Mouse (Mus musculus) MEL (cell line): Measurements from ENCODE around the gene Slc3a1. TPM values are rescaled to one million over a fixed set of nuclear protein-coding genes. Genes with fewer than 3 reads are reported as not detected.

Experiments used
- DNase-seq: peaks from one replicate; pipeline ENCODE4 v3.0.0; 2011; ENCODE audit warnings: low read depth, low spot score
- H3K27ac ChIP-seq: 2 replicates; pipeline ENCODE4 v1.5.1; 2012; ENCODE audit warnings: low read depth, mild to moderate bottlenecking, control low read depth, low read length, moderate library complexity; ENCODE audit not compliant: control insufficient read depth
- H3K27me3 ChIP-seq, 2 experiments: fragments of 150-350 bp in 1 of 2; sonication (generic) in 1 of 2; 2 replicates each; pipeline ENCODE4 v1.6.1; 2012; ENCODE audit warnings: low read length in 2 of 2, mild to moderate bottlenecking in 2 of 2, improper control_type of control experiment in 1 of 2, moderate library complexity in 1 of 2; ENCODE audit not compliant: insufficient read depth in 2 of 2, control insufficient read depth in 1 of 2
- H3K36me3 ChIP-seq, 2 experiments: 2 replicates each; pipeline ENCODE4 v1.6.1; 2012 to 2014; ENCODE audit warnings: low read length in 2 of 2, improper control_type of control experiment in 1 of 2, inconsistent platforms in 1 of 2, mild to moderate bottlenecking in 1 of 2; ENCODE audit not compliant: insufficient read depth in 2 of 2, control insufficient read depth in 1 of 2
- H3K4me1 ChIP-seq, 2 experiments: fragments of 150-350 bp in 1 of 2; sonication (generic) in 1 of 2; 2 replicates each; pipeline ENCODE4 v1.6.1; 2012; ENCODE audit warnings: low read length in 2 of 2, improper control_type of control experiment in 1 of 2, mild to moderate bottlenecking in 1 of 2; ENCODE audit not compliant: insufficient read depth in 2 of 2, control insufficient read depth in 1 of 2
- H3K4me3 ChIP-seq, 2 experiments: fragments of 150-350 bp in 1 of 2; sonication (generic) in 1 of 2; 2 replicates each; pipeline ENCODE4 v1.5.1; 2012; ENCODE audit warnings: low read depth in 2 of 2, low read length in 2 of 2, mild to moderate bottlenecking in 2 of 2, moderate library complexity in 2 of 2, control low read depth in 1 of 2, improper control_type of control experiment in 1 of 2; ENCODE audit not compliant: control insufficient read depth in 1 of 2, insufficient read depth in 1 of 2
- H3K79me2 ChIP-seq: 2 replicates; pipeline ENCODE4 v1.6.1; 2012; ENCODE audit warnings: mild to moderate bottlenecking, low read length, moderate library complexity; ENCODE audit not compliant: control insufficient read depth, poor library complexity, insufficient read depth
- H3K9ac ChIP-seq: 2 replicates; pipeline ENCODE4 v1.6.1; 2012; ENCODE audit warnings: low read depth, mild to moderate bottlenecking, control low read depth, low read length, moderate library complexity; ENCODE audit not compliant: control insufficient read depth, poor library complexity, severe bottlenecking
- H3K9me3 ChIP-seq: fragments of 150-350 bp; sonication (generic); replicated peaks from 2 replicates; pipeline ENCODE4 v1.6.1; 2012; ENCODE audit warnings: mild to moderate bottlenecking, low read length, improper control_type of control experiment, moderate library complexity; ENCODE audit not compliant: insufficient read depth
- CHD2 ChIP-seq: IDR thresholded peaks from 2 replicates; pipeline ENCODE4 v1.6.1; 2011; ENCODE audit warnings: low read length, improper control_type of control experiment
- CTCF ChIP-seq, 3 experiments: IDR thresholded peaks in 2 of 3; conservative IDR thresholded peaks in 1 of 3; 2 replicates each; pipeline ENCODE4 v1.5.1; 2011 to 2012; ENCODE audit warnings: low read length in 3 of 3, low read depth in 2 of 3, mild to moderate bottlenecking in 2 of 3, improper control_type of control experiment in 1 of 3, inconsistent platforms in 1 of 3, mixed read lengths in 1 of 3, moderate library complexity in 1 of 3; ENCODE audit not compliant: control insufficient read depth in 1 of 3, insufficient read depth in 1 of 3, poor library complexity in 1 of 3, severe bottlenecking in 1 of 3
- E2F4 ChIP-seq: IDR thresholded peaks from 2 replicates; pipeline ENCODE4 v1.6.1; 2011; ENCODE audit warnings: low read depth, low read length, improper control_type of control experiment, borderline replicate concordance
- GATA1 ChIP-seq: IDR thresholded peaks from 2 replicates; pipeline ENCODE4 v1.6.1; 2011; ENCODE audit warnings: low read depth, low read length, improper control_type of control experiment
- HCFC1 ChIP-seq: IDR thresholded peaks from 2 replicates; pipeline ENCODE4 v1.6.1; 2012; ENCODE audit warnings: low read depth, mild to moderate bottlenecking, inconsistent platforms, low read length, improper control_type of control experiment, moderate library complexity
- JUND ChIP-seq: IDR thresholded peaks from 2 replicates; pipeline ENCODE4 v1.6.1; 2011; ENCODE audit warnings: low read depth, mild to moderate bottlenecking, improper control_type of control experiment, low read length
- KAT2A ChIP-seq: conservative IDR thresholded peaks from 2 replicates; pipeline ENCODE4 v1.6.1; 2012; ENCODE audit warnings: low read depth, low read length, improper control_type of control experiment, inconsistent platforms
- MAZ ChIP-seq: IDR thresholded peaks from 2 replicates; pipeline ENCODE4 v1.6.1; 2012; ENCODE audit warnings: low read depth, mild to moderate bottlenecking, inconsistent platforms, low read length, improper control_type of control experiment
- MEF2A ChIP-seq: IDR thresholded peaks from 2 replicates; pipeline ENCODE4 v1.6.1; 2014; ENCODE audit warnings: low read depth, mild to moderate bottlenecking, inconsistent platforms, low read length, improper control_type of control experiment; ENCODE audit not compliant: poor library complexity, insufficient replicate concordance, severe bottlenecking; ENCODE audit errors: extremely low read depth
- MYB ChIP-seq: IDR thresholded peaks from 2 replicates; pipeline ENCODE4 v1.6.1; 2011; ENCODE audit warnings: mild to moderate bottlenecking, low read depth, low read length, improper control_type of control experiment
- MYC ChIP-seq: IDR thresholded peaks from 2 replicates; pipeline ENCODE4 v1.6.1; 2011; ENCODE audit warnings: low read depth, mild to moderate bottlenecking, low read length, improper control_type of control experiment, moderate library complexity
- NELFE ChIP-seq: IDR thresholded peaks from 2 replicates; pipeline ENCODE4 v1.6.1; 2011; ENCODE audit warnings: low read depth, low read length, improper control_type of control experiment
- NRF1 ChIP-seq: IDR thresholded peaks from 2 replicates; pipeline ENCODE4 v1.6.1; 2014; ENCODE audit warnings: low read depth, mild to moderate bottlenecking, inconsistent platforms, low read length, improper control_type of control experiment, moderate library complexity; ENCODE audit not compliant: poor library complexity, insufficient read depth, severe bottlenecking
- POLR2A ChIP-seq, 2 experiments: IDR thresholded peaks; 2 replicates each; pipeline ENCODE4 v1.6.1; 2011 to 2012; ENCODE audit warnings: low read length in 2 of 2, mild to moderate bottlenecking in 2 of 2, control low read depth in 1 of 2, improper control_type of control experiment in 1 of 2, low read depth in 1 of 2, moderate library complexity in 1 of 2; ENCODE audit not compliant: control insufficient read depth in 1 of 2, insufficient read depth in 1 of 2, poor library complexity in 1 of 2
- POLR2AphosphoS2 ChIP-seq: IDR thresholded peaks from 2 replicates; pipeline ENCODE4 v1.6.1; 2011; ENCODE audit warnings: low read length, improper control_type of control experiment
- POLR2AphosphoS5 ChIP-seq: IDR thresholded peaks from 2 replicates; pipeline ENCODE4 v1.6.1; 2012; ENCODE audit warnings: low read depth, borderline replicate concordance, mild to moderate bottlenecking, inconsistent platforms, low read length, moderate library complexity, mixed read lengths
- RCOR1 ChIP-seq: IDR thresholded peaks from 2 replicates; pipeline ENCODE4 v1.6.1; 2012; ENCODE audit warnings: low read depth, mild to moderate bottlenecking, inconsistent platforms, low read length, improper control_type of control experiment
- SIN3A ChIP-seq: IDR thresholded peaks from 2 replicates; pipeline ENCODE4 v1.6.1; 2012; ENCODE audit warnings: low read length, improper control_type of control experiment, inconsistent platforms
- TAL1 ChIP-seq: IDR thresholded peaks from 2 replicates; pipeline ENCODE4 v1.6.1; 2012; ENCODE audit warnings: mild to moderate bottlenecking, inconsistent platforms, low read length, moderate library complexity, mixed read lengths
- TCF12 ChIP-seq: IDR thresholded peaks from 2 replicates; pipeline ENCODE4 v1.6.1; 2014; ENCODE audit warnings: low read depth, mild to moderate bottlenecking, inconsistent platforms, low read length, improper control_type of control experiment, moderate library complexity
- UBTF ChIP-seq: IDR thresholded peaks from 2 replicates; pipeline ENCODE4 v1.6.1; 2012; ENCODE audit warnings: low read depth, mild to moderate bottlenecking, inconsistent platforms, low read length, improper control_type of control experiment, moderate library complexity, borderline replicate concordance; ENCODE audit not compliant: insufficient read depth
- ZC3H11A ChIP-seq: IDR thresholded peaks from 2 replicates; pipeline ENCODE4 v1.6.1; 2012; ENCODE audit warnings: low read depth, mild to moderate bottlenecking, inconsistent platforms, low read length, improper control_type of control experiment
- ZKSCAN1 ChIP-seq: IDR thresholded peaks from 2 replicates; pipeline ENCODE4 v1.6.1; 2012; ENCODE audit warnings: low read depth, mild to moderate bottlenecking, inconsistent platforms, low read length, improper control_type of control experiment, moderate library complexity
- polyA plus RNA-seq, 2 experiments: library from polyadenylated mRNA; stranded (reverse) in 1 of 2; unstranded in 1 of 2; fragments of >175 nt in 1 of 2; fragments of >200 nt in 1 of 2; gene quantifications; 2 replicates each; pipeline versions ENCODE4 v1.2.1 to v1.2.4; 2012; ENCODE audit warnings: low replicate concordance in 2 of 2, low read depth in 1 of 2; ENCODE audit not compliant: insufficient read length in 2 of 2, insufficient read depth in 1 of 2, missing spikeins in 1 of 2
- total RNA-seq: library from RNA; depleted of rRNA; stranded (reverse); fragments of 300-350 nt; gene quantifications from 2 replicates; pipeline ENCODE4 v1.2.3, GENCODE M21; 2012

Gene Slc3a1
- total and polyA plus RNA-seq, 3 experiments, result 0.08 TPM; not detected in 1

GRCm38 (mm10) chr17:85059136-85059535, 31.0 kb downstream of the Slc3a1 start:
- no peak overlapping the region for H3K4me3 ChIP-seq
- H3K9me3 ChIP-seq, result no peaks in the 10 kb centered on the region
- DNase-seq, result no peak
- H3K79me2 ChIP-seq, result no peaks in the 10 kb centered on the region
- H3K27ac ChIP-seq, result no peak overlapping the region
- no peaks in the 10 kb centered on the region for H3K27me3 ChIP-seq
- H3K9ac ChIP-seq, result no peak overlapping the region
- no peaks in the 10 kb centered on the region for H3K36me3 ChIP-seq
- TF ChIP-seq CTCF (IDR thresholded peaks at IDR 0.05 in 2 of 3, conservative IDR thresholded peaks at IDR 0.05 in 1 of 3; ENCODE audit: control insufficient read depth in 1 of 3, insufficient read depth in 1 of 3, low read depth in 2 of 3, low read length in 3 of 3, poor library complexity in 1 of 3, severe bottlenecking in 1 of 3) (no peak), NRF1 (no peak), ZC3H11A (no peak), RCOR1 (no peak), MEF2A (no peak), POLR2AphosphoS5 (no peak), ZKSCAN1 (no peak), GATA1 (no peak), POLR2AphosphoS2 (no peak), POLR2A (IDR thresholded peaks at IDR 0.05; ENCODE audit: control insufficient read depth in 1 of 2, insufficient read depth in 1 of 2, low read depth in 1 of 2, low read length in 2 of 2, poor library complexity in 1 of 2) (no peak), HCFC1 (no peak), UBTF (no peak), MYB (no peak), NELFE (no peak), MAZ (no peak), JUND (no peak), MYC (no peak), E2F4 (no peak), TCF12 (no peak)
- TF ChIP-seq, all 39 proteins: peak for 0
- H3K4me1 ChIP-seq, result no peaks in the 10 kb centered on the region

- Histone ChIP-seq H3K9me3 (no peaks in the 10 kb centered on the region), H3K4me1 (no peaks in the 10 kb centered on the region), H3K79me2 (no peaks in the 10 kb centered on the region), H3K27ac (no peak overlapping the region), H3K36me3 (no peaks in the 10 kb centered on the region; a peak in 1 of 4 replicates), H3K27me3 (no peaks in the 10 kb centered on the region), H3K9ac (no peak overlapping the region), H3K4me3 (no peak overlapping the region)
- TF ChIP-seq SIN3A (no peak), CHD2 (no peak), KAT2A (no peak), MYB (no peak), TAL1 (no peak), CTCF (IDR thresholded peaks at IDR 0.05 in 2 of 3, conservative IDR thresholded peaks at IDR 0.05 in 1 of 3; ENCODE audit: control insufficient read depth in 1 of 3, insufficient read depth in 1 of 3, low read depth in 2 of 3, low read length in 3 of 3, poor library complexity in 1 of 3, severe bottlenecking in 1 of 3) (no peak), MAZ (no peak), NRF1 (no peak), JUND (no peak)
- DNase-seq, result no peak
Observed at GRCm38 (mm10) chr17:85063560-85063959, 35.4 kb downstream of the Slc3a1 start.
